Mouse (Mus musculus) granulocyte monocyte progenitor cell, adult 5-6 weeks (primary cell): ENCODE measurements at regions not wholly inside any gene's neighbourhood (a gene's known extent, or its start where the extent isn't known, plus 50 kb on each side); places are given as distances from the start of the nearest gene placed in this dataset.

Experiments used
- ATAC-seq: replicated peaks from 2 replicates; pipeline ENCODE4 v1.8.0; 2016; ENCODE audit warnings: mild to moderate bottlenecking, moderate TSS enrichment, inconsistent platforms; ENCODE audit not compliant: poor library complexity, severe bottlenecking

DNA sequence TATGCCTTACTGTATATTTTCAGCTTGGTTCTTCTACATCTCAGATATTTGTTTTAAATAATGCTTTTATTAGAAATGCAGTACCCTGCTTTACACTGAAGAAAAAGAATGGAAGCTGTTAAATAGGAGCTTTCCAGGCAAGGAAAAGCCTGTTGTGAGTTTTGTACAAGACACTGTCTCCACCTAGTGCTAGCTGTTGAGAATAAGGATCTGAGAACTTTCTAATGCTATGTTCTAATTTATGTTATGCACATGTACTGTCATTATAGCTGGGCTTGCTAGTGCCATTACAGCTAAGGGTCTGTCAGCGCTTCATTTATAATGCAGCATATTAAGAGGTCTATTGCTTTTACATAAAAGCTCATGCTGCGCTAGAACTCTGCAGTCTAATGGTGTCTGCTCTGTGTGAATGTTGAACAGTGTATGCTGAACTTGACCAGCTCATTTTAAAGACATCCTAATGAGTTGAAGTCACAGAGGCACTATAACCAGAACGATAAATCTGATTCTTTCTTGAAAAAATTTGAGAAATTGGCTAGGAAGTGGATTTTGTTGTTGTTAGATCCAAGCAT, 315.4 kb upstream of the Dnajc24 start:
- ATAC-seq: no peak

- ATAC-seq: no peak
Measured at GRCm38 (mm10) chr2:106346781-106347180, 343.4 kb upstream of the Dnajc24 start.

GRCm38 (mm10) chr2:106347249-106347648, 343.9 kb upstream of the Dnajc24 start:
- ATAC-seq: no peak

- ATAC-seq: no peak
Measured at GRCm38 (mm10) chr2:106355565-106355964, 337.5 kb upstream of the Mpped2 start.

- peak; percentile 71 for ATAC-seq
Measured at GRCm38 (mm10) chr2:106355984-106356547, 337.0 kb upstream of the Mpped2 start.

- no peak for ATAC-seq
Measured at GRCm38 (mm10) chr2:106368641-106369040, 324.4 kb upstream of the Mpped2 start.

GRCm38 (mm10) chr2:106383415-106384285, 309.4 kb upstream of the Mpped2 start:
- ATAC-seq: no peak

- ATAC-seq: no peak
Measured at GRCm38 (mm10) chr2:106384286-106384595, 308.8 kb upstream of the Mpped2 start.

DNA sequence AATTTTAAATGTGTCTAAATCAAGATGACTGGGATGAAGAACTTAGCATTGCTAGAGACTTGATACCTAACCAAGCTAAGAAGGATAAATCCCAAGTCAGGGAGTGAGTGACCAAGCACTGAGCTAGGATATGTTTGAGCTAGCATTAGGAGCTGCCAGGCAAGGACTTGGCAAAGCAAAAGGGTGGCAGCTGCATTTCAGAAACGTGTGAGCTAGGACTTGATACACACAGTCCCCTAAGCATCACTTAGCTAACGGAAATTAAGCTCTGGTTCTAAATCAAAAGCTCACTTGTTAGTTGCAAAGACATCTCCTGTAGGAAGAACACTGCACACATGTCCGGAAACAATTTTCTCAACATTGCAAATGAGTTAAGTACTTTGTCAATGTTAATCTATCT, 308.2 kb upstream of the Mpped2 start:
- no peak for ATAC-seq

- ATAC-seq: no peak
Measured at GRCm38 (mm10) chr2:106412158-106412557, 280.9 kb upstream of the Mpped2 start.

GRCm38 (mm10) chr2:106415474-106416019, 277.5 kb upstream of the Mpped2 start:
- no peak for ATAC-seq

GRCm38 (mm10) chr2:106418181-106418580, 274.9 kb upstream of the Mpped2 start:
- ATAC-seq: no peak

GRCm38 (mm10) chr2:106424974-106425373, 268.1 kb upstream of the Mpped2 start:
- ATAC-seq: no peak

DNA sequence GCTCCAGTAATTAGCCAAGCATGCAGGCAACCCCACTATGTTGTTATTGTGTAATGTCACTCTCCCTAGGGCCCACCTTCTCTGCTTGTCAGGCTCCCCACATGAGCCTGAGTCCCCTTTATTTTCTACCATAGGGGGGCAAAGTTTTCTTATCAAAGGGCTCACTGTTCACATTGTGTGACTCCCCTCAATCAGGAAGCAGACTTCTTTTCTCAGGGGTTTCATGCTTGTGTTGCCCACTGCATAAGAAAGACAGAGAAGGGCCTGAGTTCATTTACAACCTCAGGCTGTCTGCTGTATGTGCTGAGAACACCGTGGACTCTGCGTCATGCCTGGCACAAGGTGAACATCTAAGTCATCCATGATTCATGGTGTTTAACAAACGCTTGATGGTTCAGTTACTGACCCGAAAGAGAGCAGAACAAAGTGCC, 267.6 kb upstream of the Mpped2 start:
- ATAC-seq: no peak

- no peak for ATAC-seq
Measured at GRCm38 (mm10) chr2:106426010-106426409, 267.1 kb upstream of the Mpped2 start.

DNA sequence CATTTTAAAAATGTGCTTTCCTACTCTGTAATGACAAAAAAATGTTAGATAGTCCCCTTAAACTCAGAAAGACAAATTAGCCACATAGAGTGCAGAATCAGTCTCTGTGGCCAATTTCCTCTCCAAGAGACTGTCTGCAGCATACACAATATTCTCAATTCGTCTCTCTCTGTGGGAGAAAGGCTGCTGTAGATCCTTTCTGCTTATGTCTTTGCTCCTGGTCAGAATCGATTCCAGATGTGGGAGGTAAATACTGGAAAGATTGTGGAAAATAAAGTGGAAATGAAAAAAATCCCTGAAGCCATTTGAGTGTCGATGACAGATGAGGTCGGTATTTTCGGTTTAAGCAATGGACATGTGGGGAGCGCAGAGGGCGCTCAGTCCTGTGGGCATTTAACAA, 265.8 kb upstream of the Mpped2 start:
- ATAC-seq: no peak

DNA sequence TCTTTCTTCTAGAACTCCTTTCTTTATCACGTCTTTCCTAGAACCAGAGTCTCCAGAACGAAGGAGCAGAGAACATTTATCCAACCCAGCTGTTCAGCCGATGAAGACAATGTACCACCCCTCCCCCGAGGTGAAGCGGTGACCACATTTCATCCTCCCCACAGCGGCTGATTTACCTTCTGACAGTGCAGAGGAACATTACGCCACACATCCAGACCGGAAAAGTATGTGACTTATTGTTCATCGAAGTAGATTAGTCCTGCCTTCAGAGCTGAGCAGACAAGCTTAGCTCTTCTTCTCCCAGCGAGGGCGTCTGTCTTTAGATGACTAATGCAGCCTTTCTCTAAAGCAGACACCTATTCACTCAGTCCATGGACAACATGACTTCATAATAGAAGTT, 264.2 kb upstream of the Mpped2 start:
- no peak for ATAC-seq

DNA sequence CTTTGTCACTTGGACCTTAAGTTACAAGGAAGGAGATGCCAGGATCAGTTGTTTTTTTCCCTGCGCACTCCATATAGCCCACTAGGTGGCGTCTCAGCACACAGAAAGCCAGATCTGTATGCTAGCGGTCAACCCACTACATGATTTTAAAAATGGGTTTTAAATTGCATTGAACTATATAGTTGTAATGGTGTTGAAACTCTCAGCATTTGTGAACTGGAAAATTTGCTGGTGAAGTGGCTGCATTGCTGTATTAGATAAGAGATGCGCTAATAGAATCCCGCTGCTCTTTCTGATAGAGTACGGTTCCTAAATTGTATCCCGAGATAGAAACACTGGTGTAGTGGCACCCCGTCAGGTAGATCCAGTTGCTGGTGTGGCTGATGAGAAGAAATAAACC, 261.9 kb upstream of the Mpped2 start:
- ATAC-seq: peak; percentile 88

DNA sequence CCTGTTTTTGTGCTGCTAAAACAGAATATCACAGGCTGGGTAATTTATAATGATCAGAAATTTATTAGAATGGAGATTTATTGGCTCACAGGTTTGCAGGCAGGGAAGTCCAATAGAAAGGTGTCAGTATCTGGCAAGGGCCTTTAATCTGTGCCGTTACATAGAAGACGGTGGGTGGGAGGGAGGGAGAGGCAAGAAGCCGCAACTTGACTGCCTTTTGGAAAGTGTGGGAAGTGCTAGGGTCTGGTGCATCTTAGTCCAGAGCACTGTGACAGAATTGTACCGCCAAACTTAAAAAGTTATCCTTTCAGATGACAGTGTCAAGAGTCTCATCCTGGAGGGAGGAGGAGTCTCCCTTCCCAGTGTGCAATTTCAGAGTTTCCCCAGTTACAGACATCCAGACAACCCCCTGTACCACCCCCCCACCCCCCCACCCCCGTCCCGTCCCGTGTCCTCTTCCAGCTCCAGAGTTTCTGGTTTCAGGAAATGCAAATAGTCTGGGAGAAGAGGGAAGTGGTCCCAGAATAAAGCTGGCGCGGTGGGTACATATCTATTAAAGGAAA, 261.4 kb upstream of the Mpped2 start:
- no peak for ATAC-seq

DNA sequence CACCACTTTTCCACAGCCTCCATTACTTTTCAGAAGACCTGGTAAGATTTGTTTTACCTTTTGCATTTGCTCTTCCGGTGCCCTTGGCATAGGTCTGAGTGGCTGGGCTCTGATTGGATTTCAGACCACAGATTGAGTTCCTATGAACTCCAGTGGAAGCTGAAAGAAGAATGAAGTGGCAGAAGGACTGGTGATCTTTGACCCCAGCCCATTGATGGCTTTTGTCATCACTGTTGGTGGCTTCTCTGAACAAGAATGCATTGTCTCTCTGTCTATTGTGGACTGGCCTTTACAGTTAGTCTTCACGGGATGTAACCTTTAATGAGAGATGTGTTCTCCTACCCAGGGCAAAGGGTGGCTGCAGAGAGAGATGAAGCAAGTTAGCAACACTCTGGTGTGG, 256.9 kb upstream of the Mpped2 start:
- no peak for ATAC-seq

GRCm38 (mm10) chr2:106454310-106454974, 238.6 kb upstream of the Mpped2 start:
- no peak for ATAC-seq
